Mouse (Mus musculus) heart, postnatal 0 days (tissue): ENCODE results near the gene Egr4.

Source experiments
- CTCF ChIP-seq: IDR thresholded peaks from 2 replicates; pipeline ENCODE4 v1.5.1; 2016; ENCODE audit warnings: antibody characterized with exemption, control low read depth, low read depth
- EP300 ChIP-seq: IDR thresholded peaks from 2 replicates; pipeline ENCODE4 v1.6.1; 2016; ENCODE audit warnings: antibody characterized with exemption, low read depth

DNA sequence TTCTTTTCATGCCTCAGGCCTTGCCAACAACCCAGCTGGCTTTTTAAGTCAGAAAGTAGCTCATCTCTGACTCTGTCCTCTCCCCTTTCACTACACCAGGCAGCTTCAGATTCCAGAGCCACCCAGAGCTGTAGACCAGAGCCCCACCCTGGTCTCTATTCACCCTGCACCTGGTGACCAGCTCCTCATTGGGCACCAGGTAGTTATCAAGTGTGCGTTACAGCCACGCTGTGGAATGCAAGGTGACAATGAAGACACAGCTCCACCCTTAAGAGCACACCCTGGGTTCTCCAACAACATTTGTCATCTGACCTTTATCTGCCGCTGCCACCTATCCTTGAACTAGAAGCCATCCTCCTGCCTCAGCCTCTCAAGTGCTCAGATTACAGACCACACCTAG is 37.8 kb downstream of the Egr4 start:
- TF ChIP-seq EP300: no peak
- TF ChIP-seq CTCF: no peak
